Mouse (Mus musculus) ovary, postnatal 36 days (tissue): ENCODE measurements at regions not wholly inside any gene's neighbourhood (a gene's known extent, or its start where the extent isn't known, plus 50 kb on each side); places are given as distances from the start of the nearest gene placed in this dataset.
"Not testable (repeated sequence)": the region's sequence is repeated elsewhere in the genome, so short reads cannot be mapped to it uniquely, and the experiment has no call there.

Source experiments
- DNase-seq: peaks from one replicate; pipeline ENCODE4 v3.0.0; 2022; ENCODE audit warnings: low spot score, mixed read lengths

- DNase-seq: no peak
Measured at GRCm38 (mm10) chr19:29869526-29869925, 55.4 kb upstream of the Il33 start.

- DNase-seq: not testable (repeated sequence)
Measured at GRCm38 (mm10) chr19:29868681-29869080, 55.9 kb upstream of the Ranbp6 start.

- DNase-seq: no peak
Measured at GRCm38 (mm10) chr19:29866822-29867221, 54.0 kb upstream of the Ranbp6 start.

GRCm38 (mm10) chr19:29865142-29865541, 52.4 kb upstream of the Ranbp6 start:
- no peak for DNase-seq

- DNase-seq: peak; percentile 8
Measured at GRCm38 (mm10) chr19:29862808-29863207, 50.0 kb upstream of the Ranbp6 start.
